Mouse (Mus musculus) stomach, embryonic 16.5 days (tissue): Measurements from ENCODE around the gene Tmprss9. TPM values are rescaled to one million over a fixed set of nuclear protein-coding genes. Genes with fewer than 3 reads are reported as not detected.
"Not testable (repeated sequence)": the region's sequence is repeated elsewhere in the genome, so short reads cannot be mapped to it uniquely, and the experiment has no call there.

Source experiments
- ATAC-seq: fragments of 200-750 bp; cut with Nextera tagmentation; 2 replicates; pipeline ENCODE4 v1.8.0; 2017; ENCODE audit warnings: moderate number of reproducible peaks, moderate TSS enrichment; ENCODE audit not compliant: insufficient read depth, low FRiP score
- H3K27ac ChIP-seq: fragments of 300-500 bp; sonication (generic); 2 replicates; pipeline ENCODE4 v1.5.1; 2014; ENCODE audit warnings: low read length
- H3K27me3 ChIP-seq: fragments of 300-500 bp; sonication (generic); 2 replicates; pipeline ENCODE4 v1.6.1; 2014; ENCODE audit warnings: low read length, control low read depth, mixed read lengths; ENCODE audit not compliant: control insufficient read depth, insufficient read depth
- H3K36me3 ChIP-seq: fragments of 300-500 bp; sonication (generic); 2 replicates; pipeline ENCODE4 v1.6.1; 2014; ENCODE audit warnings: low read length; ENCODE audit not compliant: control insufficient read depth, insufficient read depth
- H3K4me1 ChIP-seq: fragments of 300-500 bp; sonication (generic); 2 replicates; pipeline ENCODE4 v1.6.1; 2014; ENCODE audit warnings: low read length, control low read depth, mixed read lengths; ENCODE audit not compliant: control insufficient read depth, insufficient read depth
- H3K4me2 ChIP-seq: fragments of 300-500 bp; sonication (generic); 2 replicates; pipeline ENCODE4 v1.6.1; 2014; ENCODE audit warnings: low read depth, low read length, mixed read lengths
- H3K4me3 ChIP-seq: fragments of 300-500 bp; sonication (generic); replicated peaks from 2 replicates; pipeline ENCODE4 v1.5.1; 2014; ENCODE audit warnings: mild to moderate bottlenecking, low read length
- H3K9ac ChIP-seq: fragments of 300-500 bp; sonication (generic); 2 replicates; pipeline ENCODE4 v1.6.1; 2014; ENCODE audit warnings: low read length
- H3K9me3 ChIP-seq: fragments of 300-500 bp; sonication (generic); replicated peaks from 2 replicates; pipeline ENCODE4 v1.6.1; 2016; ENCODE audit warnings: low read length, control low read depth; ENCODE audit not compliant: control insufficient read depth
- WGBS: fragments of 180-500 bp; shearing (Covaris S2); extraction: QIAGEN DNeasy Blood & Tissue Kit; methylation state at CpG from one replicate; pipeline ENCODE4 v1.1.7; 2014; 5-methylcytosine and 5-hydroxymethylcytosine counted together
- polyA plus RNA-seq: library from polyadenylated mRNA; unstranded; fragments of >200 nt; fragmentation: Nextera tagmentation; extraction: Ambion mirVana; gene quantifications from 2 replicates; pipeline ENCODE4 v1.2.1, GENCODE M21; 2015

Tmprss9 gene
- polyA plus RNA-seq, 1 experiment from 2014 or later = not detected

DNA sequence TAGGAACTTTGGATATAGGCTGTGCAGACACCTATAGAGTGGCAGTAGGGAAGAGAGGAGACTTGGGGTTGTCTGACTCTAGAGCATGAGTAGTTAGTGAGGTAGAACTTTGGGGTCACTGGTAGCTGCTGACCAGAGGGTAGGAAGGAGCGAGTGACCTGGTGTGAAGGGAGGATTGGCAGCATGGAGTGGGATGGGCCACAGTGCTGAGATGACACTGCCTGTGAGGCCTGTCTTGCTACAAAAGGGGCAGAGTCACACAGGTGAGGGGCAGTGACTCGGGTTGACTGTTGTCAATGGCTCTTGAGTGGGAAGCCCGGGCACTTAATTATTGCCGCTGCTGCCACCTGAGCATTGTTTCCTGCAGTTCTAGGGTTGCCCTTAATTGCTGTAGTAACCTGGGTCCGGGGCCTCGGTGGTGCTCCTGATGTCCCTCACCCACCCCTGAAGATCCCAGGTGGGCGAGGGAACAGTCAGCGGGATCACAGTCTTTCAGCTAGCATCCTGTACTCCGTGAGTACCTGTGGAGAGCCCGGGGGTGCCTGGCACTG is 43.7 kb upstream of the Tmprss9 start:
- H3K27me3 ChIP-seq = no peaks in the 10 kb centered on the region
- peaks cover 11% of the 10 kb centered on the region; the same call in 1 of the 2 replicates for H3K36me3 ChIP-seq
- no peak overlapping the region for H3K27ac ChIP-seq
- peak overlapping the region; percentile 85 for H3K4me2 ChIP-seq
- WGBS = 61% methylated on average over 10 of the region's 10 CpGs
- peak overlapping the region; percentile 70 for H3K4me3 ChIP-seq
- H3K9ac ChIP-seq = peak overlapping the region; percentile 93
- H3K4me1 ChIP-seq = peaks cover 26% of the 10 kb centered on the region
- no peak for ATAC-seq
- H3K9me3 ChIP-seq = no peaks in the 10 kb centered on the region

DNA sequence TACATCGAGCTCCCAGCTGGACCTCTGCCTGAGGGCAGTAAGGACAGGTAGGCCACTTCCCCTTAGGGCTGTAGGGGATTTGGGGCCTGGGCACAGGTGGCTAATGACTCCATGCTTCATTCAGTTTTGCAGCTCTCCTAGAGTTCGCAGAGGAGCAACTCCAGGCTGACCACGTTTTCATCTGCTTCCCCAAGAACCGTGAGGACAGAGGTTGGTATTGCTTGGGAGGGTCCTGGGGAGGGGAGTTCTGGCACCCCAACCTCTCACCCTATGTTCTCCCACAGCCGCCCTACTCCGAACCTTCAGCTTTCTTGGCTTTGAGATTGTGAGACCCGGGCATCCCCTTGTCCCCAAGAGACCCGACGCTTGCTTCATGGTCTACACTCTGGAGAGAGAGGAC is 43.1 kb upstream of the Tmprss9 start:
- H3K27ac ChIP-seq, ATAC-seq, H3K9ac ChIP-seq, H3K4me3 ChIP-seq, H3K27me3 ChIP-seq, H3K9me3 ChIP-seq: not testable (repeated sequence)
- Histone ChIP-seq H3K4me2 (peak overlapping the region; percentile 85; the same call in 1 of the 2 replicates), H3K36me3 (peaks cover 11% of the 10 kb centered on the region; the same call in 1 of the 2 replicates), H3K4me1 (peaks cover 26% of the 10 kb centered on the region)
- WGBS = 76% methylated on average over 7 of the region's 9 CpGs

DNA sequence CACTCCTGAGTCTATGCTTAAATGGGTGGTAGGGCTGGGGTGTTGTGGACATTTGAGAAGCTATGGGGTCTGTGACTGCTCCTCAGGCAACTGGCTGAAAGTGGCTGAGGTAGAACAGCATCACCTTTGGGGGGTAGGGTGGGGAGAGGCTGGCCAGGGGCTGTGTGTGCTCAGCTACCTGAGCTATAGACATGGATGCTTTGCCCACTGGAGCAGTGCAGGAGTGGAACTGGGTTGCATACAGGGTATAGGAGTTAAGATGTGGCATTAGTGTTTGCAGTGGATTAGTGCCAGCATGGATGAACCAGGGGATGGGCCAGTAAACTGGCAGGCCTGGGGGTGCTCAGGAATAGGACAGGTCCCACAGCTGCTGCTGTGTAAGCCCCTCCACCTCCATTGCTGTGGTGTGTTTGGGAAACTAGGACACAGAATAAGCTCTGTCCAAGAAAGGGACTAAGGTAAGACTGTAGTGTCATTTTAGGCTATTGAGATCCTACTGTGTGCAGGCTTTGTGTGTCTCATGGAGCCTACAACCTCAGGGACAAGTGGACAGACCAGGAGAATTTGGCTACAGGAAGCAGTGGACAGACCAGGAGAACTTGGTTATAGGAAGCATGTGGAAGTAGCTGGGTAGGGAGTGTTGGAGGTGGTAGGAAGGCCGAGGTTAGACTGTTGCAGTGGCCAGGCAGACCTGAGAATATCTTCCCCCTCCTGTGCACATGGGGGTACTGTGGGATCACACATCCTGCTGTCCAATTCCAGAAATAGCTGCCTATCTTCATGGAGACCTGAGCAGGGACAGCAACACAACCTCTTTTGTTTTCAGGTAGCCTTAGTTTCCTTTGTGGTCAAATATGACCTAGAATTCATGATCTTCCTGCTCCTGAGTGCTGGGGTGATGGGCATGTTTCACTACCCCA is 42.0 kb upstream of the Tmprss9 start:
- H3K36me3 ChIP-seq = peaks cover 11% of the 10 kb centered on the region; the same call in 1 of the 2 replicates
- H3K4me1 ChIP-seq = peaks cover 26% of the 10 kb centered on the region
- no peak overlapping the region for H3K27ac ChIP-seq
- H3K27me3 ChIP-seq = peaks cover 16% of the 10 kb centered on the region
- 61% methylated on average over 1 of the region's 1 CpGs for WGBS
- no peaks in the 10 kb centered on the region; the same call in 1 of the 2 replicates for H3K9me3 ChIP-seq
- no peak overlapping the region for H3K4me2 ChIP-seq
- H3K9ac ChIP-seq = no peak overlapping the region
- ATAC-seq = no peak
- H3K4me3 ChIP-seq = no peak overlapping the region

DNA sequence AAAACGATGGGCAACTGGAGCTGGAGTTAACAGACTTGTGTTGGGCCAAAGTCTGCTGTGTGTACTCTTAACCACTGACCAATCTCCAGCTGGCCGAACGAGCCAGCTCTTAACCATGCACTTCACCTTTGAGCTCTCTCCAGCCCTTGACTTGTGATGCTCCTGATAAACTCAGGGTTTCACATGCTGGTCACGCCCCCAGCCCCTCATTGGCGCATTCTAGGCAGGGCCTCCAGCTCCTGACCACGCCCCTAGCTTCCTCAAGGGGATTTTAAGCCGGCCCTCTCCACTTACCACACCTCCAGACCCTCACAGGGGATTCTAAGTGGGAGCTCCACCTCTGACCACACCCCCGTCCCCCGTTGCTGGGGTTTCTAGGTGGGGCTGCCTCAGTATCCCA is 40.5 kb upstream of the Tmprss9 start:
- Histone ChIP-seq H3K27me3 (peaks cover 31% of the 10 kb centered on the region), H3K9me3 (no peaks in the 10 kb centered on the region; the same call in 1 of the 2 replicates), H3K4me1 (peaks cover 22% of the 10 kb centered on the region), H3K4me2 (no peak overlapping the region), H3K9ac (no peak overlapping the region), H3K4me3 (no peak overlapping the region), H3K36me3 (peaks cover 11% of the 10 kb centered on the region; the same call in 1 of the 2 replicates), H3K27ac (no peak overlapping the region)
- ATAC-seq = no peak
- 4% methylated on average over 9 of the region's 9 CpGs for WGBS

DNA sequence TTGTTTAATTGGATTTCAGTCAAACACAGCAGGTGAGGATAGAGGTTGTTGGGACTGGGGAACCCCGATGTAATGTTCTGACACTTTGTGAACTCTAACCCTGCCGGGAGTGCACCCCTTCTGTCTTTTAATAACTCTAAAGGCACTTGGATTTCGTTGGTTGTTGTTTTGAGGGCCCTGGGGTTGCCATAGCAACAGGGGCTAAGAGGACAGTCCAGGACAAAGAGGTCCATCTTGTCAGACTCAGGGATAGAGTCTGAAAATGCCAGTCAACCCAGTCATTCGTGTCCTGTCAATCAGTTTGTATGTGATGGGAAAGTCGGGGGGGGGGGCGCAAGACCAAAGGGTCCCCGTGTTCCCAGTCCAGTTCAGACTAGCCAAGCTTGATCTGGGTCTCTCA is 38.8 kb upstream of the Tmprss9 start:
- ATAC-seq = no peak
- WGBS = 70% methylated on average over 7 of the region's 7 CpGs
- H3K27ac ChIP-seq = no peak overlapping the region

DNA sequence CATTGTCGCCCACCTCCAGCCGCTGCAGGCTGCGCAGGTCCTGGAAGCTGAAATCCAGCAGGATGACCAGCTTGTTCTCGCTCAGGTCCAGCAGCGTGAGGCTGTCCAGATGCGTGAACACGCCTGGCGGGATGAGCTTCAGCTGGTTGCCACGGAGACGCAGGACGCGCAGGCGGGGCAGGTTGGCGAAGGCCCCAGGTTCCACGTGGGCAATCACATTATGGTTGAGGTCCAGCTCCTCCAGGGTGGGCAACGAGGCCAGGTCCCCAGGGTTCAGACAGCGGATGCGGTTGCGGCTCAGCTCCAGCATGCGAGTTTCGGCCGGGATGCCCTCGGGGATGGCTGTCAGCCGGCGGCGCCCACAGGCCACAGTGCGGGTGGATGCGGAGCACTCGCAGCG is 36.0 kb upstream of the Tmprss9 start:
- H3K9ac ChIP-seq = no peak overlapping the region
- H3K4me2 ChIP-seq = no peak overlapping the region
- ATAC-seq = no peak
- H3K4me1 ChIP-seq = peaks cover 7% of the 10 kb centered on the region
- WGBS = 46% methylated on average over 30 of the region's 30 CpGs
- 0 out of 2 replicates have a peak, but pooled peaks cover under 1% of the 10 kb centered on the region for H3K36me3 ChIP-seq
- no peak overlapping the region for H3K4me3 ChIP-seq
- no peak overlapping the region for H3K27ac ChIP-seq
- no peaks in the 10 kb centered on the region; the same call in 1 of the 2 replicates for H3K9me3 ChIP-seq
- peaks cover 44% of the 10 kb centered on the region for H3K27me3 ChIP-seq

More for the DNA sequence above, 38.8 kb upstream of the Tmprss9 start:
- Histone ChIP-seq H3K4me3 (no peak overlapping the region), H3K4me1 (peaks cover 20% of the 10 kb centered on the region), H3K36me3 (peaks cover 11% of the 10 kb centered on the region; the same call in 1 of the 2 replicates), H3K9me3 (no peaks in the 10 kb centered on the region; the same call in 1 of the 2 replicates), H3K9ac (no peak overlapping the region), H3K4me2 (no peak overlapping the region), H3K27me3 (peaks cover 44% of the 10 kb centered on the region)

DNA sequence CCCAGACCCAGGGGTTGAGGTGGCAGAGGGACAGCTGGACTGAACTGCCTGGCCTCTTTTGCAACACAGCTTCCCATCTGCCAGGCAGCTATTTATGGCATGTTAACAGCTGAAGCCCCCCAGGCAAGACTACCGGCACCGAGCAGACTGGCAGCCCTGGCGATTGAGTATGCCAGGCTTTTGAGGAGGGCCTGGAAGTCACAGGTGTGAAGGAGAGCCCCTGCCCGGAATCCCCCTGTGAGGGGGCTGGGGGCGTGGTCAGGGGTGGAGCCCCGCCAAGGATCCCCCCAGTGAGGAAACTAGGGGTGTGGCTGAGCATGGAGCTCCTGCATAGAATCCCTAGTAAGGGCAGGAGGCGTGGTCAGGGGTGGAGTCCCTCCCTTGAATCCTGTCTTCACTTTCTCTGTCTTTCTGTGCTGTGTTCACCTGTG is 34.7 kb upstream of the Tmprss9 start:
- Histone ChIP-seq H3K9ac (no peak overlapping the region), H3K27me3 (peaks cover 47% of the 10 kb centered on the region), H3K4me3 (no peak overlapping the region), H3K36me3 (no peaks in the 10 kb centered on the region), H3K9me3 (no peaks in the 10 kb centered on the region; the same call in 1 of the 2 replicates), H3K4me1 (no peaks in the 10 kb centered on the region), H3K27ac (no peak overlapping the region), H3K4me2 (no peak overlapping the region)
- WGBS = 52% methylated on average over 7 of the region's 7 CpGs
- no peak for ATAC-seq

DNA sequence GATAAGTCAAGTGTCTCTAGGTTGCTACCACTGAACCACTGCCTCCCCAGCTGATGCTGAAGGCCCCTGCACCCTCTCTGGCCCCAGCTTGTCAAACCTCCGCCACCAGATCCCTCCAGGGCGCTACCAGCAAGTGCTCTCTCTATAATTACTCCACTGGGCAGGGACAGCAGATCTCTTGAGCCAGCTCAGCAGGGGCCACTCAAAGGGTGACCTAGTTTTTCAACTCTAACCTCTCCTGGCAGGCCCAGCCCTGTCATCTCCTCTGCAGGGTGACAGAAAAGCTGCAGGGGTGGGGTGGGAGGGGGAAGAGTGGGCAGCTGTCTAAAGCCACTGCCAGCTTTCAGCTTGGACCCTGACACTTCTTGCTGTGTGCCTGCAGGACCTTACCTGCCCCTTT is 33.8 kb upstream of the Tmprss9 start:
- WGBS = 31% methylated on average over 2 of the region's 2 CpGs
- Histone ChIP-seq H3K36me3 (no peaks in the 10 kb centered on the region), H3K4me2 (no peak overlapping the region), H3K27me3 (peaks cover 56% of the 10 kb centered on the region), H3K9me3 (no peaks in the 10 kb centered on the region; the same call in 1 of the 2 replicates), H3K4me1 (no peaks in the 10 kb centered on the region), H3K9ac (no peak overlapping the region), H3K4me3 (no peak overlapping the region), H3K27ac (no peak overlapping the region)
- no peak for ATAC-seq

DNA sequence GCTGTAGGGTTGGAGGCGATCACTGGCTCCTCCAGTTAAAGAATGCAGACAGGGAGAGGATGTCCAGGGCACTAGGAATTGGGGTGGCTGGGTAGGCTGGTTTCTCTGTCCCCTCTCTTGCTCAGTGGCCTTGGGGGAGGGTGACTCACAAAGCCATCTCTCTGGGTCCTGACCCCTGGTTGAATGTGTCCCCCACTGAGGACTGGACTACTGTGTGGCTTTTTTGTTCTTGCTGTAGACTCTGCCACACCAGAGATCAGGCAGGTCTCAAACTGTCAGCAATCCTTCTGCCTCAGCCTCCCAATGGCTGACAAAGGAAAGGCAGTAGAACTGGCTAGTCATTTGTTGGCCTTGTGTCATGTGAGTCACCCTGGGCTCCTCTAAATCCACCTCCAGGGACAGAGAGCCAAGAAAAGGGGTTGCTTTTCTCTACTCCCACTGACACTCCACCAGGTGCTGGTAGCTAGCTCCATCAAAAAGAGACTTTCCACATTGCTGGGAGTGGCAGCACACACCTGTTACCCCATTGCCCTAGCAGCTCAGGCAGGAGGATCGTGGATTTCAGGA is 33.2 kb upstream of the Tmprss9 start:
- Histone ChIP-seq H3K4me2 (no peak overlapping the region), H3K9me3 (no peaks in the 10 kb centered on the region; the same call in 1 of the 2 replicates), H3K4me1 (no peaks in the 10 kb centered on the region), H3K27ac (no peak overlapping the region), H3K9ac (no peak overlapping the region), H3K4me3 (no peak overlapping the region), H3K36me3 (no peaks in the 10 kb centered on the region), H3K27me3 (peaks cover 58% of the 10 kb centered on the region)
- 55% methylated on average over 2 of the region's 2 CpGs for WGBS
- ATAC-seq = no peak
